Mouse (Mus musculus) lung, adult 18-20 months (tissue): ENCODE results near the gene Sae1.
A peak's percentile ranks its signal among the peaks of the same experiment; 100 is the strongest.
"Not testable (repeated sequence)": the region's sequence is repeated elsewhere in the genome, so short reads cannot be mapped to it uniquely, and the experiment has no call there.

ENCODE experiments used
- DNase-seq, 2 experiments: peaks; one replicate each; pipeline ENCODE4 v3.0.0; 2022; ENCODE audit warnings: mixed read lengths in 2 of 2

The Sae1 gene

DNA sequence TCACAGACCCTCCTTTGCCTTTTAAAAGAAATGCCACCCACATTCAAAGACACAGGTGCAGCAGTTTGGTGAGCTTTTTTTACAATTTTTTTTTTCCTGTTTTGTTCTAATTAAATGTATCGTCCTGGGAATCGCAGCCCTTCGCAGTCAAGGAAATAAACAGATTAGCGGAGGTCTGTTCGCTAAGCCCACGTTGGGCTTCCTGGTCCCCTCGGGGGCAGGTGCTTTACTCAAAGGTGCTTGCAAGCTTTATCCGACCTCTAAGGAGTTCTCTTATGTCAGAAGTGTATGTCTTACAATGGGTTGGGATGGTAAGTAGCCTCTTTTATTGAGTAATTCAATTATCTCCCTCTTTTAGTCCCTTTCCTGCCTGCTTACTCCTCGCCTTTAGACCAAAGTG is 14.8 kb upstream of the Sae1 start:
- no peak for DNase-seq

- peak; percentile 60 for DNase-seq
These were observed 14.4 kb upstream of the Sae1 start for GRCm38 (mm10) chr7:16401991-16402431.

- DNase-seq = peak; percentile 92
These were observed 13.3 kb upstream of the Sae1 start, which contains the start of gene Zc3h4 for GRCm38 (mm10) chr7:16400689-16401611. Zc3h4 (plus strand) TSS chr7:16400910.

DNA sequence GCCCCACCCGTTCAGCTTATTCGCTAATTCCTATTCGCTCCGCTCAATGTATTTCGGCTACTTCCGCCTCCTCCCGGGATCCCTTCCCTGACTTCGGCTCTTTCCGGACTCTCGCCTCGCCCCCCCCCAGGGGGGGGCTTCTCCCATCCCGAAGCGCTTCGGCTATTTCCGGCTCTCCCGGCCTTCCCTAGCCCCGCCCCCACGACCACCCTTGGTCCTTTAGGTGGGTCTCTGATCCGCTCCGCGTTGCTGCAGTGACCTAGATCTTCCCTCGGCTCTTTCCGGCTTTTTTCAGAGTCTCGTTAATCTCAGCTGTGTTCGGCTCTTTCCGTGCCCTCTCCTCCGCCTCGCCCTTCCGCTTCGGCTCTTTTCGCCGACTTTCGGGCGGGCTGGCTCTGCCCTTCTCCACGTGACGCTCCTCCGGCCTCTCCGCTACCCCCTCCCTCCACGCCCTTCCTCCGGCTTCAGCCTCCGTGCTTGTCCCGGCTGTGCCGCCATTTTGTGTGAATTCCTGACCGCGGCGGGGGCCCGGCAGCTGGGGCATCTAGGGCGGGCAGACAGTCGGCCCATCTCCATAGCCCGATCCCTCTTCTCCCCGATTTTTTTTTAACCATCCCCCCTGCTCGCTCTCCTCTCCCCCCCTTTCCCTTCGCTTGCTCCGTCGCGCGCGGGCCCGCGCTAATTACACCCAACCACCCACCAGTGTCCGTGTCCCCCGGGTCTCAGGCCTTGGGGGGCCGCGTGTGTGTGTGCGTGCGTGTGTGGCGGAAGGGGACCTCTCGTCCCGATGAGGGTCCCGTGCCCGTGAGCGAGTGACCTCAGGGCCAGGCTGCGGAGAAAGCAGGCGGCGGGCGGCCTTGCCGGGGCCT is 12.4 kb upstream of the Sae1 start:
- DNase-seq = peak; percentile 98 to 99

DNA sequence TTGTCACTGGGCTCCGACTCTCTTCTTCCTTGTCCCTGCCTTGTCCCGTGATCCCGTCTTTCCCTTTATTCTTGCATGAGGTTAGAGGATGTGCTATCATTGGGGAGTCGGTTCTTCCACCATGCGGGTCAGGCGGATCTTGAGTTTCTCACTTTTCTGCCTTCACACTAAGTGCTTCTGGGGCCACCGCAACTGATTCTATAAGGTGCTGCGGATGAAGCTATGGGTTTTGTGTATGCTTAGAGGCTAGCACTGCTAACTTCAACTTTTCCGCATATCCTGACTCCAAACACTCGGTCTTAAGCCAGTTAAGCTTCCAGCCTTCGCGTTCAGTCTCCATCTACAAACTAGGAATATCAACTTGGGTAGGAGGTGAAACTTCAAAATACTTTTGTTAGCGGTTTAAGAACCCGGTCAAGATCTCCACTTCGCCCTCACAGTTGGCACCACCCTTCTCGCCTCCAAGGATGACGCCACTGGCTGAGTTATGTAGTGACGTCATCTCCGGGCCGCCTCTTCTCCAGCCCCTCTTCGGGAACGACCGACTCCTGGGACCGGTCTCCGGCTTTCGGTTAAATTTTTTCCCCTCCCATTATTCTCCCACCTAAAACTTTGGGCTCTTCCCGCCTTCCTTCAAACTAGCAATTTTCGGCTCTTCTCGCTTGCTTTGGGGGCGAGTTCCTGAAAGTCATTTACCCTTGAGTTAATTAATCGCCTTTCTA is 11.7 kb upstream of the Sae1 start:
- DNase-seq = peak; percentile 95 to 96

GRCm38 (mm10) chr7:16398387-16399050 is 10.9 kb upstream of the Sae1 start:
- DNase-seq = no peak

DNA sequence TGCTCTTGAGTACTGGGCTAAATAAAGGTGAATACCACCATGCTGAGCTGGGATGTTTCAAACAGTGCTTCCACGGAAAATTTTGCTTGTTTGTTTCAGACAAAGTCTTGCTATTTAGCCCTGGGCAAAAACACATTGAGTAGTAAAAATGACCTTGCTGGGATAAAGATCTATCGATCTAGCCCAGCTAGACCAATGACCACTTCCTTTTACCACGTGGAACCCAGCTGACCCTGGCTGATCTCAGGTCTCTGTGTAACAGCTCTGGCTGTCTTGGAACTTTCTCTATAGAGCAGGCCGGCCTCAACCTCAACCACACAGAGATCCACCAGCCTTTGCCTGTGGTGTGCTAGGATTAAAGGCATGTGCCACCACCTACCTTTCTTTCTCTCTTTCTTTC is 9.9 kb upstream of the Sae1 start:
- DNase-seq = no peak

- peak in 1 of 2 experiments; percentile 54 for DNase-seq
These were observed 8.3 kb upstream of the Sae1 start for GRCm38 (mm10) chr7:16395944-16396343.

GRCm38 (mm10) chr7:16392923-16393322 is 5.3 kb upstream of the Sae1 start:
- DNase-seq = no peak

DNA sequence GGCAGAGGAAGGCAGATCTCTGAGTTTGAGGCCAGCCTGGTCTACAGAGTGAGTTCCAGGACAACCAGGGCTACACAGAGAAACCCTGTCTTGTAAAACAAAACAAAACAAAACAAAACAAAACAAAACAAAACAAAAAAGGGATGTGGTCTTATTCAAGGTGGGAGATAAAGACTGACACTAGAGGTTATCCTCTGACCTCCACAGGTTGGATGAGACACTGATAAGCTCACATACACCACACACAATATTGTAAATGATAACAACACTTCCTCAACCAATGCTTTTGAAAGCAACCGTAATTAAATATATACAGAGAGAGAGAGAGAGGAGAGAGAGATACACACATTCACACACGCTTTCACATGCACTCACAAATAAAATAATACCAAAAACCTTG is 2.3 kb upstream of the Sae1 start:
- DNase-seq = not testable (repeated sequence)

GRCm38 (mm10) chr7:16376505-16376904 is 11.1 kb downstream of the Sae1 start:
- DNase-seq = peak; percentile 32 to 68

GRCm38 (mm10) chr7:16374989-16375388 is 12.6 kb downstream of the Sae1 start:
- no peak for DNase-seq

DNA sequence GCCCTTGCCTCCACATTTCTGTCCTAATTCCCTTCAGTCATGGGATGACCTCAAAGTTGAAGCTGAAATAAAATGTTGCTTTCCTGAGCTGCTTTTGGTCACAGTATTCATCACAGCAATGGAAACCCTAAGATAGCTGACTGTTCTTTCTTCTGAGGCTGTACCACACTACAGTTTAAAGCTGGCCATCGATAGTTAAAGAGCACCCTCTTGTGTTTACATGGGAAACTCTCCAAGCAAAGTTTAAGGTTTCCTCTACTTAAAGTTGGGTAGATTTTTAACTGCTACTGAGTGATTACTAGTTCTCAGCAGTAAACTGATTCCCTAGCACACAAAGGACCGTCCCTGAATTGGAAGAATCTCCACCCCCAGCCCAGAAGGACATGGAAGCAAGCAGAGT is 13.9 kb downstream of the Sae1 start:
- DNase-seq = no peak

GRCm38 (mm10) chr7:16370596-16370995 is 17.0 kb downstream of the Sae1 start:
- no peak for DNase-seq

- DNase-seq = peak in 1 of 2 experiments; percentile 48
These were observed 18.8 kb downstream of the Sae1 start for GRCm38 (mm10) chr7:16368835-16369234.

- DNase-seq = no peak
These were observed 20.9 kb downstream of the Sae1 start for GRCm38 (mm10) chr7:16366669-16367068.

GRCm38 (mm10) chr7:16366133-16366646 is 21.4 kb downstream of the Sae1 start:
- DNase-seq = peak; percentile 67 to 72

DNA sequence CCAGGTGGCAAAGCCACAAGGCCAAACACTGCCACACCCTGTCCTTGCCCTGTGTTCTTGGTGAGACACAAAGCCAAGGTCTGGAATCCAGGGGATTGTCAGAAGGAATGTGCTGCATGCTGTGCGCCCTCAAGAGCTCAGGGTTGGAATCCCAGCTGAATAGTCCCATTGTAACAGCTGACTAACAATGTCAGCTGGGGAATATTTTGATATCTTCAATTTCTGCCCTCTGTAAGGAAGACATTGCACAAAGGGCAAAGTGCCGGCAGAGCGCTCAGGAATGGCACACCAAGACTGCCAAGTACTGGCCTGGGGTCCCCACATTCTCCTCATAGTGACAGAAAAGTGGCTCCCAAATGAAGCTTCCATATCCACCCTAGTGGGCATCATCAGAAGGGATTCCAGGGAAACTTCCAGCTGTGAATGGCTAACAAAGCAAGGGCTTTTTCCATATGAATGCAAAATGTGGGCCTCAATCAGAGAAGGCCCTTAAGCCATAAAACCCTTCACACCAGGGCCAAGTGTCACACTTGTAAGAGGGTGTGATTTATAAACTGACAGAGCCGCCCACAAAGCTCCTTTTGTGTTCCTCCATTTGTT is 22.6 kb downstream of the Sae1 start:
- DNase-seq = peak; percentile 65 to 80

DNA sequence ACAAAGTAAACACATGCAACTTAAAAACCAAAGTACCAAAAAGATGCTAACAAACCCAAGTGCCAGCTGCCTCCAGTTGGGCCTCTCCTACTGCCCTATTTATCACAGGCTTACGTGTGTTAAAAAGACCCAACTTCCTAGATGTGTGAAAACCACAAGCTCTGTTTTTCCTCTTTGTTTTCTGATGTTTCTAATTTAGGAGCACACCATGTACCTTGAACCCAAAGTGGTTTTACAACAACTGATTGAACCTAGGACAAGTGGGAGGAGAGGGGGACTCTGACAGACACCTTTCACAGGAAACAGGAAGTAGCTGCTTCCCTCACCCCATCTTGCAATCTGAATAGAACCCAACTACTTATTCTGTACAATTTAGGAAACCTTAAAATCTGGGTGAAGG is 23.3 kb downstream of the Sae1 start:
- no peak for DNase-seq

DNA sequence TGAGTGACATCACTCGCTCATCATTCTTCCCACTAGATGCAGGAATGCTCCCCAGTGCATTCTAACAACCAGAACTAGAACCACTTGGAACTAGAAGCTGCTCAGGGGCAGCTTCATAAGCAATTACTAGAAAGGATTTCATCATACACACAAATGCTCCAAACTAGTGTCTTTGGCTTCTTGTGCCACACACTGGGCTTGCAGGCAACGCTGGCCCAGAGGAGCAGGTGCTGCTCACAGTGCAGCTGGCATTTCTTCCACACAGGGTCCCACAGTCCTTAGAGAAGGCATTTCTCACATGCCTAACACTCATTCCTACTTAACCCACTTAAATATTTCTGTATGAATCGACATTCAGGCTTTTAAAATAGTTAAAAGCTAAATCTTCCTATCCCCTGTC is 30.0 kb downstream of the Sae1 start:
- DNase-seq = no peak

GRCm38 (mm10) chr7:16355854-16356594 is 31.6 kb downstream of the Sae1 start:
- DNase-seq = no peak
